Mouse (Mus musculus): ENCODE data around the gene Olfr1413. TPM values are rescaled to one million over a fixed set of nuclear protein-coding genes. Genes with fewer than 3 reads are reported as not detected.

The Olfr1413 gene
- total RNA-seq (2022) = not detected

DNA sequence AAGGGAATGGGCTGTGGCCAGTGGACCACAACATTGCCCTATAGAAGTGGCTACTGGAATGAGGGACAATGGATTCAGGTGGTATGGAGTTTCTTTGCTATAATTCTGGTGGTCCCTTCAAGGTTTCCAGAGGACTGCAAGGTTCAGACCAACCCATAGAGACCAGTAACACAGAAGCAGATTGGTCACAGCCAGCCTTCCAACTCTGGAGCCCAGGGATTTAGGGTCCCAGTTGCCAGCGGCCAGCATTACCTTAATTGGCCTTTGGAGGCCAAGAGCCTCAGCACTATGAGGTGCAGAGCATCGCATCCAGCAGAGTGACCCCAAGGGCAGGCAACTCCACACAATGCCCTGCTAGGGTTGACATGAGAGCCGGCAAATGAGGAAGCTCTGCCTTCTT, at the start of gene Olfr1413:
TSS of gene Olfr1413 (plus strand) at position 301 of the 400 bp plus-strand sequence.
- DNase-seq (ENCODE audit: low spot score) = no peak

DNA sequence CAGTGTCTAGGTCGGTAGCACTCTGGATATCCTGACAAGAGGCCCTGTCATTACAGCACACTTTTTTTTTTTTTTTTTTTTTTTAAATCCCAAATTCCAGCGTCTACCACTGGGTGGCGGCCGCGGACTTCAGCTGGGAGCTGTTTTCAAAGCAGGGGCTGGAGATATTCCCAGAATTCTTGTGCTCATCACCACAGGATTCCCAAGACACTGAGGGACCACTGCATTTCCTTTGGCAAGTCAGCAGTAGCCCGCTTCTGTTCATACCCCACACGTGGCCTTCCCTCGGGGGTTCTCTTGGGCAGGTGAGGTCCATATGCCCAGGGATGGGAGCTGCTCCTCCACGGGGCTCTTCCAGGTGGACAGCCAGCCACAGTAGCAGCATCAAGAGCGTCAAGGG, 49.7 kb upstream of the Olfr1413 start:
- peak; percentile 4 for DNase-seq (ENCODE audit: low spot score)

DNA sequence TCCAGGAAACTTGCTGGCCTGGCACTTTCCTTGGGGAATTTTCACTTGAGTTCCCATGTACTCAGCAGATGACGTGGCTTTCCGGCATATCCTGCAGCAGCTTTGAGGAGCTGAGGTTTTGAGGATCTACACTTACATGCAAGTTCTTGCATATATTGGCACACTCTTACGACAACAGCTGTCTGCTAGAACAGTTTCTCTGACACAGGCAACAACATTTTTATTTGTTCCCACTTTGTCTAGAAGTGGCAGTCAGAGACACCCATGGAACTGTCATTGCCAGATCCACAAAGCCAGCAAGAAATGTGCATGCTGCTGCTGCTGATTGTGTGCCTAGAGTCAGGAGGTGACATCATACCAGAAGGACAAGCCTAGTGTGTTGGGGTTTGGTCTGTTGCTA, 47.4 kb upstream of the Olfr1413 start:
- no peak for DNase-seq (ENCODE audit: low spot score)

DNA sequence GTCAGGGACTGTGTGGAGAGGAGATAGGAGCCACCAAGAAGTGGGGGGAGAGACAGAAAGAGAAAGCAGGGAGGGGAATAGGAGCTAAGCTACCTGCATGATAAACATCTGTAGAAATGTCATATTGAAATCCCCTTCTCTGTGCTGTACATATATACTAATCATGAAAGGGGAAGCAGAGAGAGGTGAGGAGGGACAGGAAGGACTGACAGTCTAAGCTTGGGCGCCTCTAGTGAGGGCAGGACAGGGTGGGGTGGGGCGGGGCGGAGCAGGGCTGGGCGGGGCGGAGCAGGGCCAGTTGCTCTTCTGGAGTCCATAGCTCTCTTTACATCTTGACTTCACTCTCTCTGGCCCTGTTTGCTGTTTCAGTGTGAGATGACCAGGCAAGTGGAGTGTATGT, 34.1 kb upstream of the Olfr1413 start:
- DNase-seq (ENCODE audit: low spot score) = no peak

DNA sequence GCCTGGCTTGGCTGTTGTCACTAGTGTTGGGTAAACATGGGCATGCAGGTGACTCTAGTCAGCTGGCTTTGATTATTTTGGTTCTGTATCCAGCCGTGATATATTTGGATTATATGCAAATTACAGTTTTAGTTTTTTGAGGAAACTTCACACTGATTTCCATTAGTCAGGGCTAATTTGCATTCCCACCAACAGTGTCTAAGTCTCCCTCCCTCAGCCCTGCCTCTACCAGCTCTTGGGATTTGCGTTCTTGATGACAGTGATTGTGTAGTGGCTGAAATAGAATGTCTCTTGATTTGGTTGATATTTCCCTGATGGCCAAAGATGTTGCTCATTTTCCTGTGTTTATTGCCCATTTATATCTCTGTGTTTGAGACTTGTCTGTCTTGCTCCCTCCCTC, 32.1 kb upstream of the Olfr1413 start:
- DNase-seq (ENCODE audit: low spot score) = no peak

DNA sequence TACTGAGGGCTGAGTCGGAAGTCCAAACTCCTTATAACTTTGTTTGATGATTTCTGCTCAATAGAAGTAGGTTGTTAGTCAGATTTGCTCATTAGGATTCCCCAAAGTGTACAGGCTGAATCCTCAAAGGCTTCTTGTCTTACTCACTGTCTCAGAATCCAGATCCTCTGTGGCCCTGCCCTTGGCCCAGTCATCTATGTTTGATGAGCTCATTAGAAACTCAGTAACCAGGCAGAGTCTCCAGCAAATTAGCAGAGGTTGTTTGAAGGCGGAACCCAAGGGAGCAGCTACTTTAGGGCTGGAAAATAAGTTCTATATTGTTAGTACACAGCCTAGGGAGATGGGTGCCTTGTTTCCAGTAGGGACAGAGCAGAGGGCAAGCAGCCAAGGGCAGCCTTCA, 25.2 kb upstream of the Olfr1413 start:
- DNase-seq (ENCODE audit: low spot score) = no peak

DNA sequence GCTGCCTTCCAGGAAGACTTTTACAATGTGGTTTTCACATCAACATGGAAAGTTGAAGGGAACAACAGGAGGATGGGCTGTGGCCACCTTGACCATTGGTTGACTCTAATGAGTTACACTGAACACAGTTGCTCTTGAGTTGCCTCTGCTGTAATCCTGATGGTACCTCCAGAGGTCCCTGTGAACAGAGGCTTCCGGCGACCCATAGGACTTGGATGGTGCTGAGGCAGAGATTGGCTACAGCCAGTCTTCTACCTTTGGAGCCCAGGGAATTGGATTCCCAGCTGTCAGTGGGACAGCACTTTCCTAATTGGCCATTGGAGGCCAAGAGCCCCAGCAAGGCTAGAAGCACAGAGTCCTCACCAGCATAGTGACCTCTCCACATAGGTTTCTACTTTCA, 14.4 kb downstream of the Olfr1413 start, which contains the start of gene Olfr1412:
TSS of gene Olfr1412 (plus strand) at position 301 of the 400 bp plus-strand sequence.
- no peak for DNase-seq (ENCODE audit: low spot score)

DNA sequence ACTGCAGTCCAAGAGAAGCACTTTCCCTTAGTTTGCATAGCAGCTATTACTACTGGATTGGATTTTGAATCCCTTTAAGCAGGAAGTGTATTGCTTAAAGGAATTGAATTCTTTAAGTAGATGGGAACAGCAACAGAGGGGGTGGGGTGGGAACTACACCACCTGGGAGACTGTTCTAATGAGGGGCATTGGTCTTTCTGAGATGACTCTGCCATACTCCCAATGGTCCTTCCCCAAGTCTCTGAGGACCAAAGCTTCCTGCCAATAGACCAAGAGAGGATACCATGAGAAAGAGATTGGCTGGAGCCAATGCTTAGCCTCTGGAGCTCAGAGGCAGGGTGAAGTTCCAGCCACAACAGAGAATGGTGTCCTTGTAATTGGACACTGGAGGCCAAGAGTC, 23.0 kb downstream of the Olfr1413 start, which contains the start of gene Olfr1411:
TSS of gene Olfr1411 (plus strand) at position 301 of the 400 bp plus-strand sequence.
- no peak for DNase-seq (ENCODE audit: low spot score)

DNA sequence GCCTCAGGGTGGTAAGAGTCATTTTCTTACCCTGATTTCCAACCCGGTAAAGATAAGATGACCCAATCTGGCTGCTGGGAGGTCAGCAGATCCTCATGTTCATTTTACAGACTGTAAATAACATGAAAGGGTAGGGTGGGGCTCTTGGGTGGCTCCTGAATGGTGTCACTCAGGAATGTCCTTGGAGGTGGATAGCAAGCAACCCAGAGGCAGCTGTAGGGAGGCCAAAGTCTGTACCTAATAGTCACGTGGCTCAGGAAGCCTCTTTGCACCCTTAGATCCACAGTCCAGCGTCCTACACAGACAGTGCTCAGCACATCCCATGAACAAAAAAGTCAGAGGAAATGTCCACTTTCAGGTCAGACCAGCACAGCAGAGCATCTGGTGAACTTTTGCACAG, 24.9 kb downstream of the Olfr1413 start:
- no peak for DNase-seq (ENCODE audit: low spot score)

DNA sequence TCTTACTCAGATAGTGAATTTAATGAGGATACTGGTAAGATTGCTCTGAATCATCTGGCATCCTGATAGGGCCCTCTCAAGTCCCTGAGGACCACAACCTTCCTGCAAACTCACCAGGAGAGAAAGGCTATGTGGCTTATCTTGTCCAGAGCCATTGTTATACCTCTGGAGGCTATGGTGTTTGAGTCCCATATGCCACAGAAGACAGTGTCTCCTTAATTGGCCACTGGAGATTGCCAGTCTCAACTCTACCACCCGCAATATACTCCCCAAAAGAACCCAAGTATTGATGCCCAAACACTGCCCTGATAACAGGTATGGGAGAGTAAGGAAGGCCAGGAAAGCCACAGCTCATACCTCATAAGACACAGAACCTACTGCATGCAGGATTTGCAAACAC, 34.4 kb downstream of the Olfr1413 start, which contains the start of gene Olfr1410:
TSS of gene Olfr1410 (plus strand) at position 301 of the 400 bp plus-strand sequence.
- no peak for DNase-seq (ENCODE audit: low spot score)

DNA sequence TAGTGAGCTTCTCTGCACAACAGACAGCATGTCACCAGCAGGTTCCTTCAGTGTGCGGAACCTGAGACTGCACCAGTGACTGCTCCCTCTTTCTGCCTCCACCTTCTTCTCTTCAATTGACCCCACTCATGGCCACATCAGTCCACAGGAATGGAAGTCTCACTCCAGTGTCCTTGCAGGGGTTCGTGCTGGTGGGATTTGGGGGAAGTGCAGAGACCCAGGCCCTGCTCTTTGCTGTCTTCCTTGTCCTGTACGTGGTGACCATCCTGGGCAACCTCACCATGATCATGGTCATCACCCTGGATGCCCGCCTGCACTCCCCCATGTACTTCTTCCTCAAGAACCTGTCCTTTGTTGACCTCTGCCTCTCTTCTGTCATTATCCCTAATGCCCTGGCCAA, 36.6 kb downstream of the Olfr1413 start:
- no peak for DNase-seq (ENCODE audit: low spot score)

DNA sequence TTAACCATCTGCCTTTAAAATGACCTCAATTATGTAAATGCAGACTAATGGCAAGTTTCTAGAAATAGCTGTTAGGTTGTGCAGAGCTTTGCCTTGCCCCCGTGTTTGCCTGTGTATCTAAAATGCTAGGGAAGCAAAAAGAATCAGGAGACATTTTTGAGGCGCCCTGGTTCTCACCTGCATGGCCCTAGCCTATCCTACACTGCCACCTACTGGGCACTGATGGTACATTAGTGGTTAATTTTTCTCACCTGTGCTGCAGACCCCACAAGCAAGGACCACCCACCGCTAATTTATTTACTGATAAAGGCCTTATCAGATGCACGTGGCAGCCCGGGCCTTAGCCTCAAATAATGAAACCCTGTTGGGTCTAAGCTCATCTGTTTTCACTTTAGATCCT, 39.9 kb downstream of the Olfr1413 start:
- peak; percentile 35 for DNase-seq (ENCODE audit: low spot score)

DNA sequence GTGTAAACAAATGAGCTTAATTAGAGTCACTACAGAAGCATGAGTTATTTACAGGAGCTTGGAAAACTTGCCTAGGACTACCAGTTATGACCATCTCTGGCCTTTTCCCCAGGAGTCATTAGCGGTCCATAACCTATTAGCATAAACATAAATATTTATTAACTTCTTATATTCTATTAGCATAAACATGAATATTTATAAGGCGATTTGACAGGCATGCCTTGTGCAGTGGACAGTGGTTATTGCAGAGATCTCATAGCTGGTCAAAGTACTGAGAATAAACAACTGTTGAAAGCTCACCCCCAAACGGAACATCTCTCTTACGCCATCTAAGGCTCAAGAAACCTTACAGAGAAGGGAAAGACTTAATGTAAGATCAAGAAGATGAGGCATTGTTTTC, 42.1 kb downstream of the Olfr1413 start:
- no peak for DNase-seq (ENCODE audit: low spot score)

DNA sequence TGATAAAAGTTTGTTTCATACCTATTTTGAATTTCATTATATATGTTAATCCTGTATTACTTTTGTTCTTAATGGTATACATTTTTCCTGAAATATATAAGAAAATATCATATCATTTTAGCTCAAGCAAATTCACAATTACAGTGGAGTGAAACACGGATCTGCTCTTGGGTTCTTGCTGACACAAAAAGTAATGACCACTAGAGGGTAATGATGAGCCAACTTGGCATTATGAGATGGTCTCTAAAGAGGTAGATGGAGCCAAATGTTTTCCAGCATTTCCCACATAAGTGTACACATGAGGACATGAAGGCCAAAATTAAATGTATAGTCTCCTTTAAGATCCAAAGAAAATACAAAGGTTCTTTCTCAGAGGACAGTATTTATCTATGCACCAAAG, 43.4 kb downstream of the Olfr1413 start:
- DNase-seq (ENCODE audit: low spot score) = no peak

DNA sequence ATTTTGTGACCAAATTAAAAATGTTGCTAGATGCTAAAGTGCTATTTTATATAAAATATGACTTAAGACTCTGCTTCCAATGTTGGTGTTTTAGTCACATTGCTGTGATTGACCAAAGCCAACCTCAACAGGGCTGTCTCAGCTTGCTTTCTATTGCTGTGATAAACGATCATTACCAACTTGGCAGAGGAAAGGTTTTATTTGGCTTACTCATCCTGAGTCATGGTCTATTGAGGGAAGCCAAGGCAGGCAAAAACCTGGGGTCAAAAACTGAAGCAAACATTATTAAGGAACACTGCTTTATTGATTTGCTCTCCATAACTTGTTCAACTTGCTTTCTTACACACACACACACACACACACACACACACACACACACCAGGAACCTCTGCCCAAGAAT, 44.9 kb downstream of the Olfr1413 start:
- no peak for DNase-seq (ENCODE audit: low spot score)

DNA sequence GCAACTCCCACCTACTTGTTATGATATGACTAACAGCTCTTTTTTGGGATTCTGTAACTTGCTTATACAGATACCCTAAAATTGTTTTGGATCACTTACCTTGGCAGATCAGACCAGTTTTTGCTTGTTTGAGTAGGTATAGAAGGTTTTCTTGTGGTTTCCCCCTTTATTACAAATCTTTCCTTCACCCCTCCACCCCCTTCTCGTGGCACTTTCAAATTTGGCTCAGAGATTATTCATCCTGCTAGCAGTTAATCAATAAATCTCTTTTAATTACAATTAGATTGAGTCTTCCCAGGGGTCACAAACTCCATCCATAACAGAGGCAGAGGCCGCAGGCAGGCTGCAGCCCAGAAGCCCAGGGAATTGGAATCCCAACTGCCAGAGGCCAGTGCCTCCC, 46.4 kb downstream of the Olfr1413 start, which contains the start of gene Olfr12:
TSS of gene Olfr12 (plus strand) at position 301 of the 400 bp plus-strand sequence.
- DNase-seq (ENCODE audit: low spot score) = no peak

DNA sequence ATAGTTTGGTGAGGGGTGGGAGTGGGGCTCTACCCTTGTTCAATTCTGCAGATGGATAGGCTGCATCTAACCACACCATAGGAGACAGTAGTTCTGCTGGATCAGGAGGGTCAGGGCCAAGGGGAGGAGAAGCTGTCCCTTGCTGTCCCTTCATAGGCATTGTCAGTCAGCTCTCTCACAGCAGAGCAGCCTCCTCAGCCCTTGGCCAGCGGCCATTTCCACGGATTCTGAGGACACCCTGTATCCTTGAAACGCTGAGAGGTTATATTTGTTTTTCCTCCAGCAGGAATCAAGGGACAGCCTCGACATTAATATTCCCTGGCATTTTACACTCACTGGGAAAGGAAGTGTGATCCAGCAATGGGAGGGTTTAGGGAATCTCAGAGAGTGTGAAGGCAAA, 47.2 kb downstream of the Olfr1413 start:
- no peak for DNase-seq (ENCODE audit: low spot score)

Other genes with a start within 250 kb of the Olfr1413 start
- gene Ndufa10, start 97.5 kb upstream of the Olfr1413 start, total RNA-seq (2022) = 1,000 to 10,000 TPM in 2 of 4 experiments, 100 to 1,000 TPM in 2; 926 to 1,166 (median 1,047) TPM
- not detected for gene Olfr1416, start 86.2 kb upstream of the Olfr1413 start, total RNA-seq (2022)
- gene Olfr1415, start 75.2 kb upstream of the Olfr1413 start, total RNA-seq (2022) = not detected
- gene Olfr1414, start 52.7 kb upstream of the Olfr1413 start, total RNA-seq (2022) = not detected
- not detected for gene Olfr1412, start 14.5 kb downstream of the Olfr1413 start, total RNA-seq (2022)
- gene Olfr1411, start 23.1 kb downstream of the Olfr1413 start, total RNA-seq (2022) = not detected
- not detected for gene Olfr1410, start 34.5 kb downstream of the Olfr1413 start, total RNA-seq (2022)
- not detected for gene Olfr12, start 46.5 kb downstream of the Olfr1413 start, total RNA-seq (2022)
- 100 to 1,000 TPM; 218 to 255 (median 237) TPM for gene Cops9, start 70.7 kb downstream of the Olfr1413 start, total RNA-seq (2022)
- not detected for gene Otos, start 77.5 kb downstream of the Olfr1413 start, total RNA-seq (2022)

Measured in heart, adult 8-10 months (tissue).